Comparison of ENCODE assay signal across 13 mouse cellular contexts in genomic region chr15:100419901-100420745, GRCm38 (mm10). TPM values are rescaled to one million over a fixed set of nuclear protein-coding genes. Genes with fewer than 3 reads are reported as not detected.
A peak's percentile ranks its signal among the peaks of the same experiment; 100 is the strongest.
DNase-seq lines count a peak whose midpoint lies in the region; ATAC-seq and TF ChIP-seq lines count a peak whose summit lies in the region.
"Had no signal": no experiment of that assay in that cellular context is flagged by ENCODE, and none has a peak within 500 bp of the region (broad histone marks: within the 10 kb centered on the region; RNA-seq: fewer than 3 reads in every experiment).

No protein-coding gene starts in this region.

- no peak for ATAC-seq in midbrain, embryonic 13.5 days
- no peak for ATAC-seq in midbrain, embryonic 11.5 days (ENCODE audit: low FRiP score)
- ATAC-seq in embryonic facial prominence, embryonic 13.5 days (ENCODE audit: insufficient number of reproducible peaks, insufficient read depth, low FRiP score, low TSS enrichment, low read depth) = no peak

- H3K79me2 ChIP-seq in macrophage (ENCODE audit: inconsistent target) = peaks cover 66% of the 10 kb centered on the region

- H3K27ac ChIP-seq in gastrocnemius, adult 2 months = peak overlapping the region; percentile 78
- no peak overlapping the region for H3K27ac ChIP-seq in midbrain, embryonic 13.5 days
- H3K27ac ChIP-seq in midbrain, embryonic 11.5 days (ENCODE audit: low read depth, low read length) = no peak overlapping the region
- no peak overlapping the region for H3K27ac ChIP-seq in embryonic facial prominence, embryonic 13.5 days
- H3K27ac ChIP-seq in macrophage = peak overlapping the region; percentile 84
- H3K27ac ChIP-seq: embryonic facial prominence, embryonic 12.5 days had no signal

- no peaks in the 10 kb centered on the region for H3K36me3 ChIP-seq in midbrain, embryonic 13.5 days
- no peaks in the 10 kb centered on the region for H3K36me3 ChIP-seq in midbrain, embryonic 11.5 days (ENCODE audit: control insufficient read depth, insufficient read depth, low read length)
- no peaks in the 10 kb centered on the region for H3K36me3 ChIP-seq in embryonic facial prominence, embryonic 13.5 days
- H3K36me3 ChIP-seq in macrophage (ENCODE audit: inconsistent target) = no peaks in the 10 kb centered on the region
- H3K36me3 ChIP-seq: embryonic facial prominence, embryonic 12.5 days had no signal

- peak overlapping the region; percentile 6; the same call in 1 of the 2 replicates for H3K4me2 ChIP-seq in midbrain, embryonic 13.5 days (replicated peaks)
- no peak overlapping the region for H3K4me2 ChIP-seq in midbrain, embryonic 11.5 days
- no peak overlapping the region for H3K4me2 ChIP-seq in embryonic facial prominence, embryonic 13.5 days

- peaks cover 18% of the 10 kb centered on the region for H3K27me3 ChIP-seq in midbrain, embryonic 13.5 days
- peaks cover 15% of the 10 kb centered on the region for H3K27me3 ChIP-seq in midbrain, embryonic 11.5 days (ENCODE audit: control insufficient read depth, insufficient read depth, low read length)
- H3K27me3 ChIP-seq in embryonic facial prominence, embryonic 13.5 days = peaks cover 12% of the 10 kb centered on the region

- WGBS in midbrain, embryonic 13.5 days = 70% methylated on average over 9 of the region's 9 CpGs
- WGBS in midbrain, embryonic 11.5 days = 69% methylated on average over 9 of the region's 9 CpGs
- 64% methylated on average over 9 of the region's 9 CpGs for WGBS in embryonic facial prominence, embryonic 13.5 days
- WGBS in macrophage (ENCODE audit: missing documents) = 52% methylated on average over 9 of the region's 9 CpGs

- H3K9me3 ChIP-seq in midbrain, embryonic 13.5 days = no peaks in the 10 kb centered on the region
- H3K9me3 ChIP-seq in midbrain, embryonic 11.5 days (ENCODE audit: control insufficient read depth, low read length) = no peaks in the 10 kb centered on the region
- H3K9me3 ChIP-seq in embryonic facial prominence, embryonic 13.5 days = no peaks in the 10 kb centered on the region
- H3K9me3 ChIP-seq: embryonic facial prominence, embryonic 12.5 days had no signal

- peak overlapping the region; percentile 39 for H3K4me3 ChIP-seq in gastrocnemius, adult 2 months
- no peak overlapping the region for H3K4me3 ChIP-seq in midbrain, embryonic 13.5 days (replicated peaks)
- no peak overlapping the region for H3K4me3 ChIP-seq in midbrain, embryonic 11.5 days (ENCODE audit: low read depth, low read length)
- H3K4me3 ChIP-seq in embryonic facial prominence, embryonic 13.5 days = no peak overlapping the region
- H3K4me3 ChIP-seq in macrophage (ENCODE audit: inconsistent target) = no peak overlapping the region
- H3K4me3 ChIP-seq: embryonic facial prominence, embryonic 12.5 days had no signal

- intact Hi-C loops in gastrocnemius, adult 2 months (cut with DNase I) = loop anchor here (5.0 kb wide), 1 partner anchor 37 kb away; no protein-coding TSS in a partner anchor
- intact Hi-C loops in gastrocnemius, postnatal 14 days (cut with DNase I; ENCODE audit: low total_unique reads) = no loop called here

- peak overlapping the region; percentile 28; the same call in 1 of the 2 replicates for H3K9ac ChIP-seq in midbrain, embryonic 13.5 days (replicated peaks)
- no peak overlapping the region for H3K9ac ChIP-seq in midbrain, embryonic 11.5 days (ENCODE audit: low read length)
- H3K9ac ChIP-seq in embryonic facial prominence, embryonic 13.5 days = 0 out of 2 replicates have a peak overlapping the region, but pooled peaks have one; percentile 36
- H3K9ac ChIP-seq: embryonic facial prominence, embryonic 12.5 days had no signal

- DNase-seq in gastrocnemius, adult 2 months = no peak
- no peak for DNase-seq in gastrocnemius, postnatal 14 days
- DNase-seq in midbrain, embryonic 11.5 days (ENCODE audit: low spot score, missing footprints) = no peak
- no peak for DNase-seq in gastrocnemius, postnatal 4 days (ENCODE audit: low spot score in 2 of 2)
- DNase-seq in layer of hippocampus, adult 18-20 months (ENCODE audit: low spot score in 2 of 2) = no peak

- no peak for TF ChIP-seq CTCF in gastrocnemius, adult 2 months (IDR thresholded peaks at IDR 0.05)

- H3K4me1 ChIP-seq in midbrain, embryonic 13.5 days (replicated peaks) = peaks cover 48% of the 10 kb centered on the region
- peaks cover 16% of the 10 kb centered on the region for H3K4me1 ChIP-seq in midbrain, embryonic 11.5 days (ENCODE audit: control insufficient read depth, insufficient read depth, low read length)
- peaks cover 74% of the 10 kb centered on the region for H3K4me1 ChIP-seq in embryonic facial prominence, embryonic 13.5 days

RNA-seq across cellular contexts. Expression of gene Gm5475, which starts 1.8 kb away (rescaled TPM):
- total RNA-seq in gastrocnemius, adult 2 months (2021) = not detected
- not detected for total RNA-seq in gastrocnemius, postnatal 14 days (2021)
- polyA plus RNA-seq in midbrain, embryonic 13.5 days (2015; fragmentation: Nextera tagmentation; extraction: Ambion mirVana) = 0.08 and 0.11 TPM in 2 replicates
- not detected in 2 replicates for polyA plus RNA-seq in midbrain, embryonic 11.5 days (2014; fragmentation: Nextera tagmentation; extraction: Ambion mirVana)
- polyA plus RNA-seq in embryonic facial prominence, embryonic 13.5 days (2015; fragmentation: Nextera tagmentation; extraction: Ambion mirVana) = 0.10 TPM in 1 of 2 replicates, not detected in the other
- total RNA-seq in macrophage (2018; cell fraction: chromatin; rRNA removed) = 1 to 10 TPM in 2 of 26 experiments, under 1 TPM in 14, not detected in 10; 0.25 to 1.3 (median 0.50) TPM
- total RNA-seq in macrophage (2018; cell fraction: cytosol; rRNA removed) = under 1 TPM in 17 of 26 experiments, not detected in 9; 0.03 to 0.28 (median 0.10) TPM
- total RNA-seq in macrophage (2018; cell fraction: nucleus; rRNA removed) = 1 to 10 TPM in 7 of 26 experiments, under 1 TPM in 16, not detected in 3; 0.29 to 2.7 (median 0.68) TPM
- polyA plus RNA-seq in macrophage (2018) = not detected in 3 replicates
- not detected for total RNA-seq in gastrocnemius, postnatal 4 days (2021)
- not detected for total RNA-seq in layer of hippocampus, adult 18-20 months (2021)

RNA-seq across cellular contexts. Expression of gene Slc11a2, which starts 4.7 kb away (rescaled TPM):
- 10 to 100 TPM; 38.4 to 52.0 TPM for total RNA-seq in gastrocnemius, adult 2 months (2021)
- 10 to 100 TPM; 32.3 to 34.8 TPM for total RNA-seq in gastrocnemius, postnatal 14 days (2021)
- polyA plus RNA-seq in midbrain, embryonic 13.5 days (2015; fragmentation: Nextera tagmentation; extraction: Ambion mirVana) = 21.5 TPM in 2 replicates
- polyA plus RNA-seq in midbrain, embryonic 11.5 days (2014; fragmentation: Nextera tagmentation; extraction: Ambion mirVana) = 18.2 and 22.2 TPM in 2 replicates
- 21.8 and 22.0 TPM in 2 replicates for polyA plus RNA-seq in embryonic facial prominence, embryonic 13.5 days (2015; fragmentation: Nextera tagmentation; extraction: Ambion mirVana)
- total RNA-seq in macrophage (2018; cell fraction: chromatin; rRNA removed) = 100 to 1,000 TPM; 115 to 395 (median 255) TPM
- total RNA-seq in macrophage (2018; cell fraction: cytosol; rRNA removed) = 100 to 1,000 TPM in 8 of 26 experiments, 10 to 100 TPM in 18; 48.5 to 121 (median 89.8) TPM
- total RNA-seq in macrophage (2018; cell fraction: nucleus; rRNA removed) = 100 to 1,000 TPM in 25 of 26 experiments, 10 to 100 TPM in 1; 95.1 to 370 (median 188) TPM
- 39.5 to 63.4 TPM (median 40.8 TPM) in 3 replicates for polyA plus RNA-seq in macrophage (2018)
- total RNA-seq in gastrocnemius, postnatal 4 days (2021) = 10 to 100 TPM; 28.0 to 28.6 TPM
- total RNA-seq in layer of hippocampus, adult 18-20 months (2021) = 10 to 100 TPM; 55.4 to 58.7 TPM

RNA-seq across cellular contexts. Expression of gene Letmd1, which starts 48.7 kb away (rescaled TPM):
- 1 to 10 TPM; 8.8 to 10.0 TPM for total RNA-seq in gastrocnemius, adult 2 months (2021)
- 10 to 100 TPM in 1 of 2 experiments, 1 to 10 TPM in 1; 9.2 to 10.5 TPM for total RNA-seq in gastrocnemius, postnatal 14 days (2021)
- polyA plus RNA-seq in midbrain, embryonic 13.5 days (2015; fragmentation: Nextera tagmentation; extraction: Ambion mirVana) = 55.1 and 55.2 TPM in 2 replicates
- polyA plus RNA-seq in midbrain, embryonic 11.5 days (2014; fragmentation: Nextera tagmentation; extraction: Ambion mirVana) = 41.0 and 42.5 TPM in 2 replicates
- polyA plus RNA-seq in embryonic facial prominence, embryonic 13.5 days (2015; fragmentation: Nextera tagmentation; extraction: Ambion mirVana) = 31.4 and 33.0 TPM in 2 replicates
- 10 to 100 TPM; 16.6 to 81.6 (median 39.3) TPM for total RNA-seq in macrophage (2018; cell fraction: chromatin; rRNA removed)
- 10 to 100 TPM; 26.6 to 41.2 (median 33.6) TPM for total RNA-seq in macrophage (2018; cell fraction: cytosol; rRNA removed)
- 10 to 100 TPM; 23.2 to 78.2 (median 37.0) TPM for total RNA-seq in macrophage (2018; cell fraction: nucleus; rRNA removed)
- 34.8 to 38.4 TPM (median 34.8 TPM) in 3 replicates for polyA plus RNA-seq in macrophage (2018)
- total RNA-seq in gastrocnemius, postnatal 4 days (2021) = 10 to 100 TPM; 20.9 to 24.1 TPM
- 10 to 100 TPM; 58.4 to 61.4 TPM for total RNA-seq in layer of hippocampus, adult 18-20 months (2021)

RNA-seq across cellular contexts. Expression of gene Higd1c, which starts 55.8 kb away (rescaled TPM):
- not detected for total RNA-seq in gastrocnemius, adult 2 months (2021)
- not detected for total RNA-seq in gastrocnemius, postnatal 14 days (2021)
- polyA plus RNA-seq in midbrain, embryonic 13.5 days (2015; fragmentation: Nextera tagmentation; extraction: Ambion mirVana) = not detected in 2 replicates
- not detected in 2 replicates for polyA plus RNA-seq in midbrain, embryonic 11.5 days (2014; fragmentation: Nextera tagmentation; extraction: Ambion mirVana)
- not detected in 2 replicates for polyA plus RNA-seq in embryonic facial prominence, embryonic 13.5 days (2015; fragmentation: Nextera tagmentation; extraction: Ambion mirVana)
- not detected for total RNA-seq in macrophage (2018; cell fraction: chromatin; rRNA removed)
- total RNA-seq in macrophage (2018; cell fraction: cytosol; rRNA removed) = not detected
- not detected for total RNA-seq in macrophage (2018; cell fraction: nucleus; rRNA removed)
- not detected in 3 replicates for polyA plus RNA-seq in macrophage (2018)
- total RNA-seq in gastrocnemius, postnatal 4 days (2021) = not detected
- not detected for total RNA-seq in layer of hippocampus, adult 18-20 months (2021)
- total RNA-seq: adrenal gland, postnatal 14 days; left cerebral cortex, postnatal 10 days had no signal
- polyA plus RNA-seq: C2C12; embryonic facial prominence, embryonic 12.5 days; heart, postnatal 0 days had no signal

Comparison
In these comparisons a context has a peak if more than half of its experiments do, and no peak if none do; other contexts are left out.
1. H3K27ac ChIP-seq: peak in gastrocnemius, adult 2 months (single experiment) and macrophage (single experiment); none in midbrain, embryonic 13.5 days (single experiment), midbrain, embryonic 11.5 days (single experiment) and embryonic facial prominence, embryonic 13.5 days (single experiment).